Mouse (Mus musculus): ENCODE data around the gene Fam92b. TPM values are rescaled to one million over a fixed set of nuclear protein-coding genes. Genes with fewer than 3 reads are reported as not detected.
A peak's percentile ranks its signal among the peaks of the same experiment; 100 is the strongest.

Fam92b gene
- polyA plus RNA-seq, 1 experiment from 2014 or later, result not detected

GRCm38 (mm10) chr8:120211345-120211744 is 34.1 kb upstream of the Fam92b start:
- Histone ChIP-seq H3K9ac (no peak overlapping the region), H3K27ac (no peak overlapping the region), H3K36me3 (no peaks in the 10 kb centered on the region), H3K4me3 (replicated peaks) (no peak overlapping the region), H3K4me2 (no peak overlapping the region), H3K4me1 (replicated peaks) (0 out of 2 replicates have a peak, but pooled peaks cover 7% of the 10 kb centered on the region), H3K9me3 (replicated peaks) (no peaks in the 10 kb centered on the region), H3K27me3 (0 out of 2 replicates have a peak, but pooled peaks cover 5% of the 10 kb centered on the region)
- DNase-seq (no peak), ATAC-seq (ENCODE audit: low read depth) (no peak)
- WGBS (ENCODE audit: insufficient replicate concordance), result 4% methylated on average over 4 of the region's 4 CpGs

- Histone ChIP-seq H3K9ac (no peak overlapping the region), H3K4me1 (replicated peaks) (0 out of 2 replicates have a peak, but pooled peaks cover 3% of the 10 kb centered on the region), H3K27ac (no peak overlapping the region), H3K36me3 (no peaks in the 10 kb centered on the region), H3K27me3 (peaks cover 12% of the 10 kb centered on the region; the same call in 1 of the 2 replicates), H3K9me3 (replicated peaks) (no peaks in the 10 kb centered on the region), H3K4me2 (no peak overlapping the region), H3K4me3 (replicated peaks) (no peak overlapping the region)
- no peak for ATAC-seq (ENCODE audit: low read depth)
- 48% methylated on average over 11 of the region's 11 CpGs for WGBS (ENCODE audit: insufficient replicate concordance)
- no peak for DNase-seq
Observed at GRCm38 (mm10) chr8:120208113-120208512, 30.8 kb upstream of the Fam92b start.

GRCm38 (mm10) chr8:120207364-120207763 is 30.1 kb upstream of the Fam92b start:
- Histone ChIP-seq H3K27ac (no peak overlapping the region), H3K27me3 (peaks cover 12% of the 10 kb centered on the region; the same call in 1 of the 2 replicates), H3K4me3 (replicated peaks) (no peak overlapping the region), H3K9ac (no peak overlapping the region), H3K36me3 (no peaks in the 10 kb centered on the region), H3K4me2 (no peak overlapping the region), H3K9me3 (replicated peaks) (no peaks in the 10 kb centered on the region), H3K4me1 (replicated peaks) (0 out of 2 replicates have a peak, but pooled peaks cover 3% of the 10 kb centered on the region)
- DNase-seq (no peak), ATAC-seq (ENCODE audit: low read depth) (no peak)
- 71% methylated on average over 8 of the region's 8 CpGs for WGBS (ENCODE audit: insufficient replicate concordance)

GRCm38 (mm10) chr8:120205916-120206315 is 28.6 kb upstream of the Fam92b start:
- H3K4me3 ChIP-seq (replicated peaks), result no peak overlapping the region
- no peaks in the 10 kb centered on the region for H3K36me3 ChIP-seq
- H3K9ac ChIP-seq, result no peak overlapping the region
- H3K4me1 ChIP-seq (replicated peaks), result 0 out of 2 replicates have a peak, but pooled peaks cover 4% of the 10 kb centered on the region
- H3K4me2 ChIP-seq, result no peak overlapping the region
- H3K27me3 ChIP-seq, result peaks cover 12% of the 10 kb centered on the region; the same call in 1 of the 2 replicates
- no peaks in the 10 kb centered on the region for H3K9me3 ChIP-seq (replicated peaks)
- ATAC-seq (ENCODE audit: low read depth) (no peak), DNase-seq (no peak)
- WGBS (ENCODE audit: insufficient replicate concordance), result 58% methylated on average over 9 of the region's 9 CpGs
- no peak overlapping the region for H3K27ac ChIP-seq

- 47% methylated on average over 7 of the region's 7 CpGs for WGBS (ENCODE audit: insufficient replicate concordance)
- peaks cover 7% of the 10 kb centered on the region; the same call in 1 of the 2 replicates for H3K27me3 ChIP-seq
- ATAC-seq (ENCODE audit: low read depth) (peak; percentile 29; the same call in 1 of the 2 replicates), DNase-seq (no peak)
- H3K9ac ChIP-seq, result no peak overlapping the region
- 0 out of 2 replicates have a peak, but pooled peaks cover 4% of the 10 kb centered on the region for H3K4me1 ChIP-seq (replicated peaks)
- H3K4me2 ChIP-seq, result no peak overlapping the region
- H3K4me3 ChIP-seq (replicated peaks), result no peak overlapping the region
- no peaks in the 10 kb centered on the region for H3K36me3 ChIP-seq
- H3K27ac ChIP-seq, result no peak overlapping the region
- H3K9me3 ChIP-seq (replicated peaks), result peaks cover 6% of the 10 kb centered on the region
Observed at GRCm38 (mm10) chr8:120204736-120205360, 27.6 kb upstream of the Fam92b start.

GRCm38 (mm10) chr8:120202546-120202945 is 25.3 kb upstream of the Fam92b start:
- DNase-seq (no peak), ATAC-seq (ENCODE audit: low read depth) (no peak)
- no peak overlapping the region for H3K9ac ChIP-seq
- H3K36me3 ChIP-seq, result no peaks in the 10 kb centered on the region
- 0 out of 2 replicates have a peak, but pooled peaks cover 4% of the 10 kb centered on the region for H3K4me1 ChIP-seq (replicated peaks)
- no peak overlapping the region for H3K4me3 ChIP-seq (replicated peaks)
- no peak overlapping the region for H3K4me2 ChIP-seq
- H3K27ac ChIP-seq, result no peak overlapping the region
- peaks cover 7% of the 10 kb centered on the region; the same call in 1 of the 2 replicates for H3K27me3 ChIP-seq
- 44% methylated on average over 3 of the region's 3 CpGs for WGBS (ENCODE audit: insufficient replicate concordance)
- peaks cover 9% of the 10 kb centered on the region for H3K9me3 ChIP-seq (replicated peaks)

- ATAC-seq (ENCODE audit: low read depth) (no peak), DNase-seq (no peak)
- 62% methylated on average over 6 of the region's 6 CpGs for WGBS (ENCODE audit: insufficient replicate concordance)
- Histone ChIP-seq H3K4me3 (replicated peaks) (no peak overlapping the region), H3K27ac (no peak overlapping the region), H3K9me3 (replicated peaks) (peaks cover 9% of the 10 kb centered on the region), H3K4me2 (no peak overlapping the region), H3K9ac (no peak overlapping the region), H3K4me1 (replicated peaks) (0 out of 2 replicates have a peak, but pooled peaks cover 4% of the 10 kb centered on the region), H3K36me3 (no peaks in the 10 kb centered on the region), H3K27me3 (peaks cover 7% of the 10 kb centered on the region; the same call in 1 of the 2 replicates)
Observed at GRCm38 (mm10) chr8:120201351-120201750, 24.1 kb upstream of the Fam92b start.

GRCm38 (mm10) chr8:120192118-120192517 is 14.9 kb upstream of the Fam92b start:
- DNase-seq (no peak), ATAC-seq (ENCODE audit: low read depth) (no peak)
- no peaks in the 10 kb centered on the region for H3K36me3 ChIP-seq
- WGBS (ENCODE audit: insufficient replicate concordance), result 79% methylated on average over 5 of the region's 5 CpGs
- H3K9ac ChIP-seq, result no peak overlapping the region
- H3K27ac ChIP-seq, result no peak overlapping the region
- H3K4me1 ChIP-seq (replicated peaks), result no peaks in the 10 kb centered on the region
- H3K4me2 ChIP-seq, result no peak overlapping the region
- H3K9me3 ChIP-seq (replicated peaks), result no peaks in the 10 kb centered on the region
- no peaks in the 10 kb centered on the region for H3K27me3 ChIP-seq
- H3K4me3 ChIP-seq (replicated peaks), result no peak overlapping the region

GRCm38 (mm10) chr8:120191633-120192032 is 14.4 kb upstream of the Fam92b start:
- DNase-seq (no peak), ATAC-seq (ENCODE audit: low read depth) (no peak)
- no peaks in the 10 kb centered on the region for H3K36me3 ChIP-seq
- H3K4me2 ChIP-seq, result no peak overlapping the region
- 49% methylated on average over 5 of the region's 5 CpGs for WGBS (ENCODE audit: insufficient replicate concordance)
- no peaks in the 10 kb centered on the region for H3K9me3 ChIP-seq (replicated peaks)
- no peaks in the 10 kb centered on the region for H3K27me3 ChIP-seq
- H3K4me1 ChIP-seq (replicated peaks), result no peaks in the 10 kb centered on the region
- H3K27ac ChIP-seq, result no peak overlapping the region
- no peak overlapping the region for H3K4me3 ChIP-seq (replicated peaks)
- no peak overlapping the region for H3K9ac ChIP-seq

- Histone ChIP-seq H3K27me3 (no peaks in the 10 kb centered on the region), H3K9ac (no peak overlapping the region), H3K4me1 (replicated peaks) (no peaks in the 10 kb centered on the region), H3K4me2 (peak overlapping the region; percentile 41), H3K27ac (no peak overlapping the region; the same call in 1 of the 2 replicates), H3K36me3 (no peaks in the 10 kb centered on the region), H3K4me3 (replicated peaks) (no peak overlapping the region), H3K9me3 (replicated peaks) (no peaks in the 10 kb centered on the region)
- WGBS (ENCODE audit: insufficient replicate concordance), result 42% methylated on average over 20 of the region's 20 CpGs
- ATAC-seq (ENCODE audit: low read depth) (peak; percentile 63), DNase-seq (no peak)
Observed at GRCm38 (mm10) chr8:120190810-120191413, 13.6 kb upstream of the Fam92b start.

GRCm38 (mm10) chr8:120190107-120190809 is 13.0 kb upstream of the Fam92b start:
- H3K27ac ChIP-seq, result no peak overlapping the region
- H3K4me2 ChIP-seq, result no peak overlapping the region
- H3K4me1 ChIP-seq (replicated peaks), result peaks cover 5% of the 10 kb centered on the region
- H3K36me3 ChIP-seq, result no peaks in the 10 kb centered on the region
- no peak overlapping the region for H3K4me3 ChIP-seq (replicated peaks)
- H3K9ac ChIP-seq, result no peak overlapping the region
- DNase-seq, result no peak
- H3K9me3 ChIP-seq (replicated peaks), result no peaks in the 10 kb centered on the region
- ATAC-seq (ENCODE audit: low read depth), result no peak
- 69% methylated on average over 17 of the region's 17 CpGs for WGBS (ENCODE audit: insufficient replicate concordance)
- H3K27me3 ChIP-seq, result 0 out of 2 replicates have a peak, but pooled peaks cover under 1% of the 10 kb centered on the region
